Mouse (Mus musculus): ENCODE data around the gene Cdc42bpg. TPM values are rescaled to one million over a fixed set of nuclear protein-coding genes. Genes with fewer than 3 reads are reported as not detected.

Cdc42bpg gene
- polyA plus RNA-seq, 1 experiment from 2014 or later, result 1.8 TPM

DNA sequence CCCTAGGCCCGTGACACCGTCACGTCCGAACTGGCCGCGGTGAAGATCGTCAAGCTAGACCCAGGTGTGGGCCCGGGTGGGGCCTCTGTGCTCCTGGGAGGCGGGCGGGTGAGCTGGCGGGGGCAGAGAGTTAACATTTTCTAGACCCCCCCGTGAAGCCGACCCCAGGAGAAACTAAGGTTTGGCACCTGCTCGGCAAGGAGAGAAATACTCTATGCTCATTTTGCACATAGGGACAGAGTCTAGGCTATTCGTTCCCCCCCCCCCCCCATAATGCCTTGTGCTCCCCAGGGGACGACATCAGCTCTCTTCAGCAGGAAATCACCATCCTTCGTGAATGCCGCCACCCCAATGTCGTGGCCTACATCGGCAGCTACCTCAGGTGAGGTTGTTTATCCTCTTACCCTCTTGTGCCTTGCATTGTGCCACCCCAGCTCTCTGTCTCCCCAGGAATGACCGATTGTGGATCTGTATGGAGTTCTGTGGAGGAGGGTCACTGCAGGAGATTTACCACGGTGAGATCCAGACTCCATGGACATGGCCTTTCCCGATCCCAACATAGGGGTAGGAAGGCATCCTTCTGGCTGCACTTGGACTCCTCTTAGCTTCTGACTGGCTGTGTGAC, 35.3 kb downstream of the Cdc42bpg start:
- H3K36me3 ChIP-seq (ENCODE audit: control insufficient read depth, insufficient read depth), result peaks cover 59% of the 10 kb centered on the region
- H3K4me3 ChIP-seq (ENCODE audit: low read depth, low read length), result peak overlapping the region; percentile 72
- ATAC-seq, result no peak; the same call in 1 of the 2 replicates
- TF ChIP-seq CTCF (IDR thresholded peaks at IDR 0.05; ENCODE audit: low read depth), result no peak
- H3K4me2 ChIP-seq (replicated peaks; ENCODE audit: low read depth), result peak overlapping the region; percentile 100
- WGBS, result 12% methylated on average over 16 of the region's 23 CpGs
- no peaks in the 10 kb centered on the region for H3K27me3 ChIP-seq (replicated peaks; ENCODE audit: control insufficient read depth, insufficient read depth, low read length)
- peak overlapping the region; percentile 63 for H3K9ac ChIP-seq (ENCODE audit: low read depth, low read length)
- H3K27ac ChIP-seq (ENCODE audit: low read depth, low read length), result no peak overlapping the region
- no peaks in the 10 kb centered on the region for H3K4me1 ChIP-seq (replicated peaks; ENCODE audit: control insufficient read depth, insufficient read depth, low read length)
- no peaks in the 10 kb centered on the region for H3K9me3 ChIP-seq (ENCODE audit: control insufficient read depth)

DNA sequence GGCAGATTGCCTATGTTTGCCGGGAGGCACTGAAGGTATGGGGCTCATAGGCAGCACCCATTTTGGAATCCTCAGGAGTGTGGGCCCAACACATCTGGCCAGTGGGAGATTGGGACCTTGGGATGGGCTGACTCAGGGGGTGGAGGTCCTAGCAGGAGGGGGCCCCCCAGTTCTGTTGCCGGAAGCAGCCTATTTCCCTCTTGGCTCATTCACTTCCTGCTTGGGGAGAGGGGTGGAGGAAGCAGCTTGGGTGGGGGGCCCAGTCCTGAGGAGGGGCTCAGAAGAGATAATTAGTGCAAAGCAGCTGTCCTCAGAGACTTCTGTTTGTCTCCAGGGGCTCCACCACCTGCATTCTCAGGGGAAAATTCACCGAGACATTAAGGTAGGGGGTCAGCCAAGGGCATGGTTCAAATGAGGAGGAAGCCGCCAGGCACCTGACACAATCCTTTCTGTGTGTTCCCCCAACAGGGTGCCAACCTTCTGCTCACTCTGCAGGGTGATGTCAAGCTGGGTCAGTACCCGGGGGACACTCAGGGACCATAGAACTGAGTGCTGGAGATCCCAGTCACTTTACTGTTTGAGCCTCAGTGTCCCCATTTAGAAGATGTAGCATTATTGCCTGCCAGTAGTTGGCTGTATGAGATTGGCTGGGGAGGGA, 36.1 kb downstream of the Cdc42bpg start:
- Histone ChIP-seq H3K4me2 (replicated peaks; ENCODE audit: low read depth) (no peak overlapping the region), H3K27me3 (replicated peaks; ENCODE audit: control insufficient read depth, insufficient read depth, low read length) (no peaks in the 10 kb centered on the region), H3K4me3 (ENCODE audit: low read depth, low read length) (no peak overlapping the region), H3K36me3 (ENCODE audit: control insufficient read depth, insufficient read depth) (peaks cover 58% of the 10 kb centered on the region), H3K27ac (ENCODE audit: low read depth, low read length) (no peak overlapping the region), H3K9me3 (ENCODE audit: control insufficient read depth) (no peaks in the 10 kb centered on the region), H3K4me1 (replicated peaks; ENCODE audit: control insufficient read depth, insufficient read depth, low read length) (no peaks in the 10 kb centered on the region), H3K9ac (ENCODE audit: low read depth, low read length) (no peak overlapping the region)
- no peak for ATAC-seq
- WGBS, result 75% methylated on average over 5 of the region's 5 CpGs
- no peak for TF ChIP-seq CTCF (IDR thresholded peaks at IDR 0.05; ENCODE audit: low read depth)

DNA sequence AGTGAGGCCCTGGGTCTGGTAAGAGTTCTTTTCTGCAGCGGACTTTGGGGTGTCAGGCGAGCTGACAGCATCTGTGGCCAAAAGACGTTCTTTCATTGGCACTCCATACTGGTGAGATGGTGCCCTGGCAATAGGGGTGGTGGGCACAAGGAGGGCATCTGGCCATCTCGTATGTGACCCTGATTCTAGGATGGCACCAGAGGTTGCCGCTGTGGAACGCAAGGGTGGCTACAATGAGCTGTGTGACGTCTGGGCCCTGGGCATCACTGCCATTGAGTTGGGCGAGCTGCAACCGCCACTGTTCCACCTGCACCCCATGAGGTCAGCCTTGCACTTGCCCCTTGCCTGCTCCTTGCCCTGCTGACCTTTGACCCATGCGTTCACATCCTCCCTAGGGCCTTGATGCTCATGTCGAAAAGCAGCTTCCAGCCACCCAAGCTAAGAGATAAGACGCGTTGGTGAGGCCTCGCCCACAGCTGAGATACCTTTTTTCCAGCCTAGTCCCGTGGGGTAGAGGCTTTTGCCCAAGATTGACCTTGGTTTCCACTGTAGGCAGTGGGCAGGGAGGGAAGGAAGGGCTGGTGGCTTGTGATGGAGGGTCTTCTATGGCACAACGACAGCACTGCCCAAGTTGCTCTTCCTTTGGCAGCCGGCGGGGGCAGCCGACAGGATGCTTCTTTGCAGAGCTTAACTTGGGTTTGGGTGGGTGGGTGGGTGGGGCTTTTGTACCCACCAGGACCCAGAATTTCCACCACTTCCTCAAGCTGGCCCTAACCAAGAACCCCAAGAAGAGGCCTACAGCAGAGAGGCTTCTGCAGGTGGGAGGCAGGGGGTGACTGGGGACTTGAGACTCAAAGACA, 37.0 kb downstream of the Cdc42bpg start:
- H3K9ac ChIP-seq (ENCODE audit: low read depth, low read length), result no peak overlapping the region
- H3K4me2 ChIP-seq (replicated peaks; ENCODE audit: low read depth), result no peak overlapping the region
- H3K4me3 ChIP-seq (ENCODE audit: low read depth, low read length), result no peak overlapping the region
- H3K36me3 ChIP-seq (ENCODE audit: control insufficient read depth, insufficient read depth), result peaks cover 52% of the 10 kb centered on the region
- no peak for ATAC-seq
- no peaks in the 10 kb centered on the region for H3K27me3 ChIP-seq (replicated peaks; ENCODE audit: control insufficient read depth, insufficient read depth, low read length)
- TF ChIP-seq CTCF (IDR thresholded peaks at IDR 0.05; ENCODE audit: low read depth), result 0 out of 2 replicates have a peak, but pooled peaks have one; percentile 9
- H3K4me1 ChIP-seq (replicated peaks; ENCODE audit: control insufficient read depth, insufficient read depth, low read length), result no peaks in the 10 kb centered on the region
- H3K27ac ChIP-seq (ENCODE audit: low read depth, low read length), result no peak overlapping the region
- WGBS, result 69% methylated on average over 19 of the region's 19 CpGs
- H3K9me3 ChIP-seq (ENCODE audit: control insufficient read depth), result no peaks in the 10 kb centered on the region

- Histone ChIP-seq H3K27me3 (replicated peaks; ENCODE audit: control insufficient read depth, insufficient read depth, low read length) (no peaks in the 10 kb centered on the region), H3K4me2 (replicated peaks; ENCODE audit: low read depth) (no peak overlapping the region), H3K4me3 (ENCODE audit: low read depth, low read length) (no peak overlapping the region), H3K9me3 (ENCODE audit: control insufficient read depth) (no peaks in the 10 kb centered on the region), H3K36me3 (ENCODE audit: control insufficient read depth, insufficient read depth) (peaks cover 45% of the 10 kb centered on the region; the same call in 1 of the 2 replicates), H3K27ac (ENCODE audit: low read depth, low read length) (no peak overlapping the region), H3K4me1 (replicated peaks; ENCODE audit: control insufficient read depth, insufficient read depth, low read length) (no peaks in the 10 kb centered on the region), H3K9ac (ENCODE audit: low read depth, low read length) (no peak overlapping the region)
- no peak for TF ChIP-seq CTCF (IDR thresholded peaks at IDR 0.05; ENCODE audit: low read depth)
- WGBS, result 87% methylated on average over 5 of the region's 5 CpGs
- no peak for ATAC-seq
Observed at GRCm38 (mm10) chr19:6343996-6344395, 37.7 kb downstream of the Cdc42bpg start.

DNA sequence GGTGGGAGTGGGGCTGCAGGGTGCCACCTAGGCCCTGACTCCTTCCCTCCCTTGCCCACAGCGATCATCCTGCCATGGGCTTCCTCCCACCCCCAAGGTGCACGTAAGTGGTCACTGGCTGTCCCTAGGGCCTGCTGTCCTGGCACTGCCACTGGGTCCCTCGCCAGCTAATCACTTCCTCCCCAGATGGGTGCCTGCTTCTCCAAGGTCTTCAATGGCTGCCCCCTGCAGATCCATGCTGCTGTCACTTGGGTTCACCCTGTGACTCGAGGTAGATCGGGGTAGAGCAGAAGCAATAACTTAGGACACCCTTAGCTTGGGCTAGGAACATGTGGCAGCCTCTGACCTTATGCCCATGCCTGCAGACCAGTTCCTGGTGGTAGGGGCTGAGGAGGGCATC, 39.8 kb downstream of the Cdc42bpg start:
- 93% methylated on average over 5 of the region's 5 CpGs for WGBS
- Histone ChIP-seq H3K9ac (ENCODE audit: low read depth, low read length) (no peak overlapping the region), H3K4me2 (replicated peaks; ENCODE audit: low read depth) (no peak overlapping the region), H3K9me3 (ENCODE audit: control insufficient read depth) (no peaks in the 10 kb centered on the region), H3K36me3 (ENCODE audit: control insufficient read depth, insufficient read depth) (peaks cover 34% of the 10 kb centered on the region; the same call in 1 of the 2 replicates), H3K27me3 (replicated peaks; ENCODE audit: control insufficient read depth, insufficient read depth, low read length) (no peaks in the 10 kb centered on the region), H3K4me1 (replicated peaks; ENCODE audit: control insufficient read depth, insufficient read depth, low read length) (no peaks in the 10 kb centered on the region), H3K27ac (ENCODE audit: low read depth, low read length) (no peak overlapping the region), H3K4me3 (ENCODE audit: low read depth, low read length) (no peak overlapping the region)
- ATAC-seq, result no peak
- no peak for TF ChIP-seq CTCF (IDR thresholded peaks at IDR 0.05; ENCODE audit: low read depth)

- Histone ChIP-seq H3K27me3 (replicated peaks; ENCODE audit: control insufficient read depth, insufficient read depth, low read length) (no peaks in the 10 kb centered on the region), H3K4me2 (replicated peaks; ENCODE audit: low read depth) (no peak overlapping the region), H3K9me3 (ENCODE audit: control insufficient read depth) (no peaks in the 10 kb centered on the region), H3K4me1 (replicated peaks; ENCODE audit: control insufficient read depth, insufficient read depth, low read length) (no peaks in the 10 kb centered on the region), H3K36me3 (ENCODE audit: control insufficient read depth, insufficient read depth) (peaks cover 34% of the 10 kb centered on the region; the same call in 1 of the 2 replicates), H3K9ac (ENCODE audit: low read depth, low read length) (no peak overlapping the region), H3K4me3 (ENCODE audit: low read depth, low read length) (no peak overlapping the region), H3K27ac (ENCODE audit: low read depth, low read length) (no peak overlapping the region)
- no peak for ATAC-seq
- 88% methylated on average over 10 of the region's 10 CpGs for WGBS
- TF ChIP-seq CTCF (IDR thresholded peaks at IDR 0.05; ENCODE audit: low read depth), result no peak
Observed at GRCm38 (mm10) chr19:6346661-6347060, 40.4 kb downstream of the Cdc42bpg start.

Data from intestine, postnatal 0 days (tissue).